Mouse (Mus musculus): Measurements from ENCODE around the gene 1700003E16Rik.

1700003E16Rik gene

DNA sequence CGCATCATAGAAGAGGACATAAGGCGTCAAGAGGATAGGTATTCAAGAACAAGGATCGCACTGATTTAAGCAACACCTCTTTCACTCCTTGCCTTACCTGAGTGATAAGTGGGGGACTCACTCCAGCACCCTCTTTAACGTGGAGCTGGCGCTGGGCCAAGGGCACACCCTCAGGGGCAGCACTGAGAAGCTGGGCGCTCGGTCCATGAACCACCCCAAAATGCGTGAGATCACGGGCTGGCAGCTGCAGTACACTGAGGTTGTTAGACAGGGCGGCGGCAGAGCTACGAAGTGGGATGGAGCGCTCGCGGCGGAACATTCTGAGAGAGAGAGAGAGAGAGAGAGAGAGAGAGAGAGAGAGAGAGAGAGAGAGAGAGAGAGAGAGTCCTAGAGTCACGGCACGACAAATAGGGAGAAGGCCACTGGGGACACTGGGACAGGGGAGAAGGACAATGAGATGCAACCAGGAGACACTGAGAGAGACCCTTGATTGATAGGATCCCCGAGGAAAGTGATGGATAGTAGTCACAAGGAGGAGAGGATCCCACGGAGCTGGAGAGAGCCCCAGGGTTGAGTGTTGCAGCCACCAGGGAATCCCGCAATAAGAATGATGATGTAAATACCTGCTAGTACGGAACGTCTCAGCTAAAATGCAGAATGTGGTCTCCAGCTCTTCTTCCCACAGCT lies 509 bp upstream of the 1700003E16Rik start:
- DNase-seq (ENCODE audit: inconsistent age in 2 of 2, low spot score in 1 of 2), result peak in 1 of 2 experiments; percentile 37

DNA sequence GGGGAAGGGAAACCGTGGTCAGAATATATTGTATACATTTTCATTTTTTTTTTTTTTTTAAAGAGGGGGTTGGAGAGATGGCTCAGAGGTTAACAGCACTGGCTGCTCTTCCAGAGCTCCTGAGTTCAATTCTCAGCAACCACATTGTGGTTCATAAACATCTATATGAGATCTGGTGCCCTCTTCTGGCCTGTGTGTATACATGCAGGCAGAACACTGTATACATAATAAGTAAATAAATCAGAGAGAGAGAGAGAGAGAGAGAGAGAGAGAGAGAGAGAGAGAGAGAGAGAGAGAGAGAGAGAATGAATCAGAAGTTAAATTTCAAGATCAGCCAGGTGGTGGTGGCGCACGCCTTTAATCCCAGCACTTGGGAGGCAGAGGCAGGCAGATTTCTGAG lies 3.3 kb downstream of the 1700003E16Rik start:
- DNase-seq (ENCODE audit: inconsistent age in 2 of 2, low spot score in 1 of 2), result peak in 1 of 2 experiments; percentile 66

DNA sequence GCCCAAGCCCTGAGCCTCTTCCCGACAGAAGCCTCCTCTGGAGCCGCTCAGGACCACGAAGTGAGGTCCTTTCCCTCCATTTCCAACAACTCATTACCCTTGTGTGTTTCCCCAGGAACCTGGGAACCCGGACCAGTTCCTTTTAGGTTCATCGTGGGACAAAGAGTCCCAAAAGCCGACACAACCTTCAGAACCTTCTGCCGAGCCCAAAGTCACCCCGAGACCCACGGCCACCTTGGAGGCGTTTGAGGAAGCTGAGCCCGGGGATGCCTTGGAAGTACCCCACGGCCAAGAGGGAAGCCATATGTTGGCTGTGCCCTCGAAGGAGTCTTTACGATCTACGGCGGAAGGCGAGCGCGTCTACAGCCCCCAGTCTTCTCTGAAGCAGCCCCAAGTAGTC lies 5.2 kb downstream of the 1700003E16Rik start:
- peak in 1 of 2 experiments; percentile 42 for DNase-seq (ENCODE audit: inconsistent age in 2 of 2, low spot score in 1 of 2)

DNA sequence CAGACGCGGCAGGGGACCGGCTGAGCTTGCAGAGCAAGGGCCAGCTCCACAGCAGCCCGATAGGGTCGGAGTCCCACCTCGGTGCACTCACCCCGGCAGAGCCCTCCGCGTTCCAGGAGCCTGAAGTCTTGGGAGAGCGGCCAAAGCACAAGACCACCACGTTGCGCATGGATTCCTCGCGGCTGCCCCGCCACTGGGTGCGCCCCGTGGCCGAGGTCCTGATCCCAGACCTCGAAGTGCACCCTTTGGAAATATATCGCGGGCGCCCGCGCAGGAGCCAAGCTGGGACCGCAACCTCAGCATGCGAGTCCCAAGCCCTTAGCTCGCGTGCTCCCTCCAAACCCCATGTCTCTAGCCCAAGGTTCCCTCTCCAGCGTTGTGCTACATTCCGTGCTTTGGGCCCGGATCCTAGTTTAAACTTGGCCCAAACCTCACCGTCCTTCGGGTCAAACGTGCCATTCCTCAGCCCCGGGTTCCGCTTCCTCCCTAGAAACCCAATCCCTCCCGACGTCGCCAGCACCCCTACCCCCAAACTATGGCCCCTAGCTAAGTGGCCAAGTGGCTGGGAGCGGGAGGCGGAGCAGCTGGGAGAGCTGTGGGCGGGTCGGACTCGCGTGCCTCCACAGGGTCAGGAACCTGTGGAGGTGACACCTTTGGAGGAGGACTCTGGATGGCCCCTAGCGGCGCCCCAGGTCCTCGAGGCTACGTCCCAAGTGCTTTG lies 5.9 kb downstream of the 1700003E16Rik start:
- peak; percentile 67 to 86 for DNase-seq (ENCODE audit: inconsistent age in 2 of 2, low spot score in 1 of 2)

DNA sequence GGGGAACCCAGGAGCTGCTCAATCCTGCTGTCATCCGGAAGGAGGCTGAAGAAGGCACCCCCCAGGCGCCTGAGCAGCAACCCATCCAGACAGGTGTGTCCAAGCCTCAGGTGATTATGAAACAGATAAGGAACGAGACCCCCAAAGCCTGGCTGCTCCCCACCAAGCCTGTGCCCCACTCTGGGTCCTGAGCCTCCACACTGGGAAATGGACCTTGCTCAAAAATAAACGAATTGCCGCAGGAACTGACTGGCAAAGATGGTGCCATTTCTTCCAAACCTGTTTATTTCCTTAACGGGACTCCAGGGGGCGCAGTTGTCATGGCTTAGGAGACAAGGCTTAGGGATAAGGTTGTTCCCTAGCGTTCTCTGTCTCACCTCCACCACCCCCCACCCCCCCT lies 6.5 kb downstream of the 1700003E16Rik start:
- DNase-seq (ENCODE audit: inconsistent age in 2 of 2, low spot score in 1 of 2), result peak; percentile 68 to 90

DNA sequence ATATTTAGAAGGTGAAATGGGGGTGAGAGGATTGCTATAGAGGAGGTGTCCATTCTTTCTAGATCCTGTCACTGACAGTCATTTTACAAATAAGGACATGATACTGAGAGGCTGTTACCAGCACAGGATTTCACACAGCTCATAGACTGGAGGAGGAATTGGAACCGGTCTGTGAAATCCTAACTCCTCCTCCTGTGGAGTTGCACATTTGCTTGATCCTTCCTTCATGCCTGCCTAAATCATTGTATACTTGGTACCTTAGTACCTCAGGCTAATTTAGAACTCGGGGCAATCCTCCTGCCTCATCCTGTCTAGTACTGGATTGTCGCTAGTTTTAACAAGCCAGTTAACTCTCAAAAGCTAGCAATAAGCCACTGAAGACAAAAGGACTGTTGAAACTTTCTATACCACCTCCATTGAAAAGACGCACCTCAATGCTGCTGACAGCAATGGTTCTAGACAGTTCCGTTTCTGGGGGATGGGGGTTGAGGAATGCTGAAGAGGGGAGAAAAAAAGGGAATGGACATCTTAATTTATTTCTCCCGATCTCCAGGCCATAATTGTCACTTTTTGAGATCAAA lies 8.9 kb downstream of the 1700003E16Rik start:
- DNase-seq (ENCODE audit: inconsistent age in 2 of 2, low spot score in 1 of 2), result no peak

DNA sequence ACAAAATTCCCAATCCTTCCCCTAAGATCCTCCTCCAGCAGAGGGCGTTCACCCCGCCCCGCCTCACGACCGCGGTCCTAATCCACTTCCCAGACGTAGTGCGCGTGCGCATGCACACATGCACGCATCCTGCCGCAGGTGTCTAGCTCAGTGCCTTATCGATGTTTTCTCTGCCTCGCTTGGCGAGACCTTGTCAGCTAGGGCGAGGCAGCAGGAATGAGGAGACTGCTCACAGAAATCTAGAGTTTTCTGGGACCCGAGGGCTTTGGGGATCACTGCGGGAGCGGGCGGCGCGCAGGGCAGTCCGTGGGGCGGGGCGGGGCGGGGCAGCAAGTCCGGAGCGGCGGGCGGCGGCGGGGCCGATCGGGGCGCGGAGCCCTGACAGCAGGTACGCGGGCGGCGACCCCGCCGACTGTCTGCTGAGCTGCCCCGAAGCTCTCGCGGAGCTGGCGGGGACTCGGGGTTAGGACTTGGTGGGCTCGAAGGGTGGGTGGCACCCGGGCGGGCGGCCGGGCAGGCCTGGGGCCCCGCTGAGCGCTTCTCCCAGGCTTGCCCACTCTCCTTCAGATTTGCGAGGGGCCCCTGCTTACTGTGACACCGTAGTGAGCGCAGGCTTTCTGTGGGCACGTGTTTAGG lies 9.5 kb downstream of the 1700003E16Rik start, which contains the start of gene Dctn1:
Gene Dctn1, plus strand, starts transcription at position 314 of the 636 bp plus-strand sequence.
- peak; percentile 96 to 99 for DNase-seq (ENCODE audit: inconsistent age in 2 of 2, low spot score in 1 of 2)

DNA sequence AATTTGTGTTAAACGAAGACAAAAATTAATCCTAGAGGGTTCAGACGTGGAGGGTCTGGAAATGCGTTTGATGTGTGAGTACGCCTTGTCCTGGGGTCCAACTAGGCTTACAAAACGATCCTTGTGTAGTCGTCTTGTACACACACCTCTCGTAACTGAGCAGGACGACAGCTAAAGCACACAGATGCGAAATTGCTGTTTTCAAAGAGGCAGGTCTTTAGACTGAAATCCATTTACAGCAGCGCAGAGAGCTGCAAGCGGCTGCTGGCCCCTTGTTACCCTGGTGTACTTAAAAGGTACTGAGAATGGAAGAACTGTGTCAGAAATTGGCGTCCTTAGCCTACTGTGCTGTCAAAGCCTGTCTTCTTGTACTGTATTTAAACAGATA lies 10.0 kb downstream of the 1700003E16Rik start:
- no peak for DNase-seq (ENCODE audit: inconsistent age in 2 of 2, low spot score in 1 of 2)

DNA sequence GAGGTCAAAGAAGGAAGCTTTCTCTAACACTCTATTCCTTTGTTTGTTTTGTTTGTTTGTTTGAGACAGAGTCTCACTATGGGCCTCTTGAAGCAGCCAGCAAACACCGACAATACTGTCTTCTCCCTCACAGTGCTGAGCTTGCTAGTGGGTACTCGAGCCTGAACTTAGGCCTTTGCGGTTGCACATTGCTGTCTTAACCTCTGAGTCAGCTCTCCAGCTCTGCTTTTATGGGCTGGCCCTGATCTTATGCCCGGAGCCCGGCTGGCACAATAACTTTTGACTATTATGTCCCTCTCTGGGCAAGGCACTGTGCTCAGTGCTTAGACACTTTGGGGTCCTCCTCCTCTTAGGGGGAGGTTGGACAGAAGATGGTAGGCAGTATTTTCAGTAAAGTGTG lies 13.7 kb downstream of the 1700003E16Rik start:
- DNase-seq (ENCODE audit: inconsistent age in 2 of 2, low spot score in 1 of 2), result peak; percentile 74 to 79

DNA sequence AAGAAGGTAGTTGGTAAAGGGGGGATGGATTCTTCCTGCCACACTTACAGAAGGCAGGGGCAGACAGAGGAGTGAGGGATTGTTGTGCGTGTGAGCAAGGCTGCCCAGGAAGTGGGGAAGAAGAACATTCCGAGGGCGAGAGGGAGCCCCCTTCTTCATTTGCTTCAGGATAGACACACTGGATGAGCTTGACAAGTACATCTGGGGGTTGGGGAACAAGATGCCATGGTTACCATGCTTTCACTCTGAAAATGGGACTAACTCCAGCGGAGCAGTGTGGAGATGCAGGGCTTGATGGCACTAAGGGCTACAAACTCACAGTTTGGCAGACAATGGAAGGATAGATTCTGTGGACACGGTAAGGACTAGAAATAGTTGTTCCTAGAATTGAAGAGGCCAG lies 14.9 kb downstream of the 1700003E16Rik start:
- no peak for DNase-seq (ENCODE audit: inconsistent age in 2 of 2, low spot score in 1 of 2)

DNA sequence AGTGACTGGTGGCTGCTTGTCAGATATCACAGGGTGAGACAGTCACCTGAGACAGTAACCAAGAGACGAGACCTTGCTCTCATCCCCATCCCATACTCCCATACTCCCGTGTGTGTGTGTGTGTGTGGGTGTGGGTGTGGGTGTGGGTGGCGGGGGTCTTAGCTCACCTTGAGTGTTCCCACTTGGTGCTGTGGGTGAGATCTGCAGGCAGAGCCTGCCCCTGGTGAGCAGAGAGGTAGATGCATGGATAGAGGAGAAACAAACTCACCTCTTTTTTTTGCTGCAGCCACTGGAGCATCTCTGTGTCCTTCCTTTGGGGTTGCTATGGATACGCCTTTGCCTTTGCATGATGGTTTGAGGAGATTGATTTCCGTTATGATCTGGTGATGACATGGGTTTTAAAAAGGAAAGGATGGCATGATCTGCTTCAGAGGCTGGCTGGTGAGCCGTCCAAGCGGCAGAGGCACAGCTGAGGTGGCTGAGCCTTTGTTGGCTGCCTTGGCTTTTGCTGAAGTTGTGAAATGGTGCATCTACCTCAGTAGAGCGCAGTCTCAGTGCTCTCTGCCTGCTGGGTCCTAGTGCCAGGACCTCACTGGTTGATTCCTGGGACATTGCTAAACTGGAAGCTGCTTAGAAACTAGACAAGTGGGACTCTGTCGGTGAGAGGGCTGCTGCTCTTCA lies 16.2 kb downstream of the 1700003E16Rik start:
- DNase-seq (ENCODE audit: inconsistent age in 2 of 2, low spot score in 1 of 2), result no peak

DNA sequence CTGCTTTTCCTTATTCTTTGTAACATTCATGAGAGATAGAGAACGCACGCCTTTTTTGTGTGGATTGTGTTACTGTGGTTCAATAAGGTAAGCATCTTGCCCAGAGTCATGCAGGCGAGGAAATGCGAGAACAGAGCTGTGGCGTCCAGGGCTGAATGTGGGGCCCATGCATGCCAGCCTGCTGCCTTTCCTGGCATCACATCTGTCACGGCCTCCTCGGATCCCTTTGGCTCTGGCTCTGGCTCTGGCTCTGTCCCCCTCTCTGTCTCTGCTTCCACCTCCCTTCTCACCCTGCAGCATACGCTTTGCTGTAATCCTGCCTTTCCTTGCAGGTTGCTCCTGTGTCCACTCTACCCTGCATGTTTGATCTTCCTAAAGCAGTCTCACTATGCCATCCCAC lies 19.8 kb downstream of the 1700003E16Rik start:
- DNase-seq (ENCODE audit: inconsistent age in 2 of 2, low spot score in 1 of 2), result no peak

DNA sequence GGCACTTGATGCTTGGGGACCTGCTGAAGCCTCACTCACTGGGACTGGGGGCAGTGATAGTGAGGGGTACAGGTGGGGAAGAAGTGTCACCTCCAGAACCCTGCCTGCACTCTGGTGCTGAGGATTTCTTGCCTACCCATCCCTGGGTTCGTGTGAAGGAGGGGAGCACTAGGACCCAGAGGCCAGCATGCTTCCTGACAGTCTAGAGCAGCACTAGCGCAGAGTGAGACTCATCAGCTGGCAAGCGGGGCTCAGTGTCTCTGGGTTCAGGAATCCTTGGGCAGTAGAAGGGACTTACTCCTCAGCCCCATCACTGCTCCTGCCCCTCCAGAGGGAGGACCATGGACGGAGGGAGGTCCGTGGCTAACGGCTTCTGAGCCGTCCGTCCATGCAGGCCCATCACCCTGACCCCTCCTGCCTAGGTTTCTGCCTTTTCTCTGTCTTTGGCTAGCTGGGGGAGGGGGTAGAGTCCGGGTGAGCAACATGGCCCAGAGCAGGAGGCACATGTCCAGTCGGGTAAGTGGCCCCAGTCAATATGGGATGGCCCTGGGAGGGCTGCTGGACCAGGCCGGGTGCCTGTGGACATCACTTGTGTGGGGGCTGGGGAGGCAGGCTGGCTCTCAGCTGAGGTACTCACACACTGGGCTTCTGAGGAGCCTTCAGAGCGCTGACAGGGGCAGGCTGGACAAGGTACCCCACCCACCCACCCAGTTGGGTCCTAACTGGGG lies 23.4 kb downstream of the 1700003E16Rik start:
- DNase-seq (ENCODE audit: inconsistent age in 2 of 2, low spot score in 1 of 2), result peak; percentile 65 to 81

DNA sequence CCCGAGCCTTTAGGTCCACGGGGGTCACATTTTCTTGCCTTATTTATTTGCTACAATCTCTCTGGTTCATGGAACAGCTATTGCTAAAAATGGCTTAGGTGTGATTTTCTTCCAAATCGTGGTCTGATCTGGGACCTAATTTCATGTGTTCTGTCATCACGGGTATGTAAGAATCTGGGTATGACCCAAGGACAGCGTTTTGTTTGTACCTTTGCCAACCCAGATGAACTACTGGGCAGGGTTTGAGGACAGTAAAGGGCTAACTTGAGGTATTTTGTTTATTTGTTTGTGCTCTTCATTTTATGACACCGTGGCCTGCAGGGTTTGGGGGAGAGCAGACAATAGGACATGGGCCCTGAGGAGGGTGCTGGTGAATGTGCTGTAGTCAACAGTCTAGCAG lies 24.4 kb downstream of the 1700003E16Rik start:
- DNase-seq (ENCODE audit: inconsistent age in 2 of 2, low spot score in 1 of 2), result peak in 1 of 2 experiments; percentile 76

DNA sequence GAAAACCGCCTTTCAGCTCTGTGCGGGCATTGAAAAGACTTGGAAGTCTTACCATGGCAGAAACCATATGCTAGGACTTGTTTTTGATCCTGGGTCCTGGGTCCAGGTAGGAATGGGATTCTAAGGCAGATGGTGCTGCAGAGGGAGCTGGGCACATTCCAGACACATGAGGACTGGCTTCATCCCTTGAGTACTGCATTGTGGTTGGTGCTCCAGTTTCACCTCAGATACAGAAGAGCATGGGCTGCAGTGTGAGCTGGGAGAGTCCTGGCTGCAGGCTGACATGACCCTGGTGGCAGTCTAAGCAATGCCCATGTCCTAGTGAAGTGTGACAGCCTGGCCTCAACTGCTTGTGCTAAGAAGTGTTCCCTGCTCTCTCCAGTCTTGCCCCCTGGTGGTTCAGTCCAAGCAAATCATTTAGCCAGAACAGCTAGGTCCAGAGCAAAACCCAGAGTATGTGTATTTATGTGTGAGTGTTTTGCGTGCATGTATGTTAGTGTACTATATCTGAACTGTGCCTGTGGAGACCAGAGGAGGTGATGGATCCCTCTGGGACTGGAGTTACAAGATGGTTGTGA lies 28.7 kb downstream of the 1700003E16Rik start:
- DNase-seq (ENCODE audit: inconsistent age in 2 of 2, low spot score in 1 of 2), result no peak

DNA sequence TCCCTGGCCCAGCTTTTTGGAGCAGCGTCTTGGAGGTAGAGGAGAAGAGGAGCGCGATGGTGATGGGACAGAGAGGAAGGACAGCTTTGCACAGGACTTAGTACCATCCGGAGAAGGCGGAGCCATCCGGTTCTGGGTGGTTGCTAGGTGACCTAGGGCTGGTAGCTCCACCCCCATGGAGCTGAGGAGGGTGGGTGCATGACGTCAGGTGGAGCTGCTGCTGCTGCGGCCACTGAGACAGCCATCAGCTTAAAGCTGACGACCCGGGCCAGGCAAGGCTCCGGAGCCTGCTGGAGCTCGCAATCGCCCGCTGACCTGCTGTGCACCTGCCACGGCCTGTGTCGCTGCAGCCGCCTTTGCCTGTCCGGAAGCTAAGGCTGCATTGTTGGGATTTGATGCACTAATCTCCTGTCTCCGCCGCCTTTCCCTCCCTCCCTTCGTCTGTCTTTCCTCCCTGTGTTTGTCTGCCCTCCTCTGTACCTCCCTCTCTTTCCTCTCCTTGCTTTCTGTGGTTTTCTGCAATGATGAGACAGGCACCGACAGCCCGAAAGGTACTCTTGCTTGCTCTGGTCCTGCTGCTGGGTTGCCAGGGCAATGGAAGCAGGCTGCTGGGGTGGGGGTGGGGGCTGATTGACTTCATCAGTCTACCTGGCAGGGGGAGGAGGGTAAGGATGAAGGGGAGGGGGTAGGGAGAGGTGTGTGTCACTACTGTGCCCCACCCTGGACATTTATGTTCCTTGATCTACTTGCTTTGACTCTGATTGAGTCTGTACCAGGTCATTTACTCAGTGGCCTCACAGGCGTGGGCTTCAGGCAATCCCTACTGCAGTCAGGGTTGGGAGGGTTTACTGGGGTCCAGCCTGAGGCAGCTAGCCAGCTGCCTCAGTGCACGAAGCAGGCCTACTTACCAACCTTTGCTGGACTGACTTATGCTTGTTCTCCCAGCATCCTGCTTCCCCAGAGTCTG lies 30.0 kb downstream of the 1700003E16Rik start:
- DNase-seq (ENCODE audit: inconsistent age in 2 of 2, low spot score in 1 of 2), result peak; percentile 74 to 78

DNA sequence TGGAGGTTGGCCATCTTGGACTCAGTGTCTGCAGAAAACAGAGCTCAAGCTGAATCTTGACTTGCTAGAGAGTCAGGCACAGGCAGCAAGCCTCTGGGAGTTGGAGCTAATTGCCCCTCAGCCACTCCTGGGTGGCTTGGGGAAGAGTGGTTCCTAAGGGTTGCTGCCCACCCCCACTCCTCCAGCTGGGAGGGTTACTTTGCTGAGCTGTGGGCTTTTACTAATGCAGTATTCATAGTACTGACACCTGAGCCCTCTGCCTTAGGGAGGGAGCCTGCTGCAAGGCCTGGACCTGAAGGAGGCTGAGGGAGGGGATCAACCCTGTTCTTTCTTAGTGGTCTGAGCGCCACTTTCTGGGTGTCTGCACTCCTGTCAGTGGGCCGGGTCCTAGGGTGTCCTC lies 30.7 kb downstream of the 1700003E16Rik start:
- no peak for DNase-seq (ENCODE audit: inconsistent age in 2 of 2, low spot score in 1 of 2)

DNA sequence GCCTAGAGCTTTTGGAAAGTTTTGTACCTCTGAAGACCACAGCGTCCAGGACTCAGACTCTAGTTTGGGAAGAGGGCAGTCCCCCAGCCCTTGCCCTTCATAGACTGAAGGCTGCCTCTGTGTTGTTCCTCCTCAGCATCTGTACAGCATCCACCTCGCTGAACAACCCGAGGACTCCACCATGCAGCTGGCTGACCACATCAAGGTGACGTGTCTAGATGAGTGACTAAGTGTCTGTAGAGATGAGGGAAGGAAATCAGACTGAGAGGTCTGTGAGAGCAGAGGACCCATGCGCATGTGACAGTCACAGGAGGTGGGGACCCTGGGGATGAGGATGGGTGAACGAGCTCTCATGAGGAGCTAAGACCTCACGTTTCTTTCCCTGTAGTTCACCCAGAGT lies 37.4 kb downstream of the 1700003E16Rik start:
- no peak for DNase-seq (ENCODE audit: inconsistent age in 2 of 2, low spot score in 1 of 2)
